Mouse (Mus musculus): ENCODE measurements around the gene Hist2h2be. TPM values are rescaled to one million over a fixed set of nuclear protein-coding genes. Genes with fewer than 3 reads are reported as not detected.

The Hist2h2be gene
- polyA plus RNA-seq, 1 experiment from 2014 or later: 7.2 TPM

DNA sequence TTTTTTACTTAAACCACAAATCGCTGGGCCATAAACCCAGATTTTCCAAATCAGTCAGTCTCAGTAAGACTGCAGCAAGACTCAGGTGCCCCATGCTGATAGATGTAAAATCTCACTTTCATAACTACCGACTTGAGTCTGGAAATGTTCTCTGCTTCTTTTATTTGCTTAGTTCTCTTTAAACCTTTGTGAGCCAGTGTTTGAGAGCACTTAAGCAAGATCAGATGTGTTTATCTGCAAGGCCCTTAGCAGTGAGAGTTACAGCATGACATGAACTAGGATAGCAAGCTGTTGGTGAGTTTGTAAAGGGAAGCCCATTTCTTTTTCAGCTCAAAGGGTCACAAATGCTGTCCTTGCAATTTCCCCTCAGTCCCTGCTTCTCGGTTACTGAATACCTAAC lies 36.3 kb downstream of the Hist2h2be start:
- Histone ChIP-seq H3K27me3 (ENCODE audit: control insufficient read depth, insufficient read depth, low read length) (no peaks in the 10 kb centered on the region), H3K4me2 (ENCODE audit: low read depth, severe bottlenecking) (no peak overlapping the region), H3K4me3 (ENCODE audit: low read depth, low read length) (no peak overlapping the region), H3K9me3 (ENCODE audit: control insufficient read depth, low read length) (no peaks in the 10 kb centered on the region), H3K9ac (ENCODE audit: low read length) (no peak overlapping the region), H3K27ac (replicated peaks; ENCODE audit: low read depth, low read length) (no peak overlapping the region), H3K36me3 (ENCODE audit: control insufficient read depth, insufficient read depth, low read length) (no peaks in the 10 kb centered on the region), H3K4me1 (ENCODE audit: control insufficient read depth, insufficient read depth, low read length) (peaks cover 7% of the 10 kb centered on the region; the same call in 1 of the 2 replicates)
- ATAC-seq (ENCODE audit: insufficient number of reproducible peaks, low FRiP score, low TSS enrichment, low read depth) (no peak), DNase-seq (ENCODE audit: low spot score) (no peak)
- WGBS: 71% methylated on average over 3 of the region's 3 CpGs

DNA sequence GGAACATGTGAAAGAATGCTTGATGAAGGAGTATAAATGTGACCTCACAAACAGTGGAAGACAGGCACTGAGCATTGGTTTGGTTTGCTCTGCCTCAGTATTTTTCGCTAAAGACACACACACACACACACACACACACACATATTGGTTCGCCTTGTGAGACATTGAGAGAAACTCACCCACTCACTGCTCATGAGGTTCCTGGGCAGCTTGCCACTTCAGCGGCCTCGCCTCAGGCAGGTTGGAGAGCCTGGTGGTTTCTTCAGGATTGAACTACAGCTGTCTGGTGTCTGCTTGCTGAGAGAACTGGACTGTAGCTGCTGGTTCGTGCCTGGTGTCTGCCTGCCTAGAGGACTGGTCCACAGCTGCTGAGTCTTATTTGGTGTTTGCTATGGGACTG lies 39.3 kb downstream of the Hist2h2be start:
- no peak for DNase-seq (ENCODE audit: low spot score)
- Histone ChIP-seq H3K27me3 (ENCODE audit: control insufficient read depth, insufficient read depth, low read length) (no peaks in the 10 kb centered on the region), H3K4me2 (ENCODE audit: low read depth, severe bottlenecking) (no peak overlapping the region), H3K4me1 (ENCODE audit: control insufficient read depth, insufficient read depth, low read length) (peaks cover 11% of the 10 kb centered on the region), H3K9me3 (ENCODE audit: control insufficient read depth, low read length) (no peaks in the 10 kb centered on the region), H3K9ac (ENCODE audit: low read length) (no peak overlapping the region), H3K27ac (replicated peaks; ENCODE audit: low read depth, low read length) (no peak overlapping the region), H3K4me3 (ENCODE audit: low read depth, low read length) (no peak overlapping the region), H3K36me3 (ENCODE audit: control insufficient read depth, insufficient read depth, low read length) (no peaks in the 10 kb centered on the region)
- ATAC-seq (ENCODE audit: insufficient number of reproducible peaks, low FRiP score, low TSS enrichment, low read depth): no peak
- WGBS: 90% methylated on average over 5 of the region's 5 CpGs

DNA sequence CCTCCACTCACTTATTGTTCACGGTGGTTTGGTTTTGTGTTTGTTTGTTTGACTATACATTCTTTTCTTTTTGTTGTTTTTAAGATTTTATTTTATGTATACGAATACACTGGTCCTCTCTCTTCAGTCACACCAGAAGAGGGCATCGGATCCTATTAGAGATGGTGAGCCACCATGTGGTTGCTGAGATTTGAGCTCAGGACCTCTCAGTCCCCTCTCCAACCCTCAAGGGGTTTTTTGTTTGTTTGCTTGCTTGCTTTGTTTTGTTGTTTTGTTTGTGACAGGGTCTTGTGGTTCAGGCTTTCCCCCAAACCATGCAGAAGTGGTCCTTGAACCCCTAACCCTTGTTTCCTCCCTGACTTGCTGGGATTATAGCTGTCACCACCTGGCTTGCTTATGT lies 40.7 kb downstream of the Hist2h2be start:
- DNase-seq (ENCODE audit: low spot score) (no peak), ATAC-seq (ENCODE audit: insufficient number of reproducible peaks, low FRiP score, low TSS enrichment, low read depth) (no peak)
- H3K9me3 ChIP-seq (ENCODE audit: control insufficient read depth, low read length): no peaks in the 10 kb centered on the region
- H3K4me1 ChIP-seq (ENCODE audit: control insufficient read depth, insufficient read depth, low read length): peaks cover 11% of the 10 kb centered on the region
- peak overlapping the region; percentile 77; the same call in 1 of the 2 replicates for H3K9ac ChIP-seq (ENCODE audit: low read length)
- 0 out of 2 replicates have a peak overlapping the region, but pooled peaks have one; percentile 50 for H3K4me3 ChIP-seq (ENCODE audit: low read depth, low read length)
- peak overlapping the region; percentile 99 for H3K27ac ChIP-seq (replicated peaks; ENCODE audit: low read depth, low read length)
- peak overlapping the region; percentile 83 for H3K4me2 ChIP-seq (ENCODE audit: low read depth, severe bottlenecking)
- no peaks in the 10 kb centered on the region for H3K36me3 ChIP-seq (ENCODE audit: control insufficient read depth, insufficient read depth, low read length)
- 62% methylated on average over 3 of the region's 3 CpGs for WGBS
- H3K27me3 ChIP-seq (ENCODE audit: control insufficient read depth, insufficient read depth, low read length): no peaks in the 10 kb centered on the region

DNA sequence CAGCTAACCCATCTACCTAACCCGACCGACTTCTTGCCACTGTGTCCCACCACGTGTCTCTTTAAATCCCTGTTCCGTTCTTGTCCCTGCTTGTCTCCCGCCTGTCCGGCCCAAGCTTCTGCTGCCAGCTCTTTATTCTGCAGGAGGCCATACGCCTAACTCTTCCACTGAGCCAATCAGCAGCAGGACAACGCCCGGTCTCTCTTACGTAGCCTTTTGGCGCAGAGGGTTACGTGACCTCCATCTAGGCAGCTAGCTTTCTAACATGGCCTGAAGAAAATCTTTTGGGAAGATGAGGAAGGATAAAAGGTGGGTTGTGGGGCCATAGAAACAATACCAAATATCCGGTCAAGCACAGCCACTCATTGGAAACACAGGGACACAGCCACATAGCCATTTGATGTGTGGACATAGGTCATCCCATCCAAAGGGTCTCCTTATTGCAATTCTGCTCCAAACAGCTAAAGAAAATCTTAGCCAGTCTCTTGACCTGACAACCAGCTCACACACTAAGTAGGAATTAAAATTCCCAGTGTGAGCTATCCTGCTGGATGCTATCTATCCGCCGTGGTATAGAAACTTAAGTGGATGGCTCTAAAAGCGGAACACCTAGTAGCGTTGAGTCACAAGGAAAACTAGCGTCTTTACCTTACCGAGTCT lies 41.4 kb downstream of the Hist2h2be start:
- Histone ChIP-seq H3K27me3 (ENCODE audit: control insufficient read depth, insufficient read depth, low read length) (no peaks in the 10 kb centered on the region), H3K36me3 (ENCODE audit: control insufficient read depth, insufficient read depth, low read length) (no peaks in the 10 kb centered on the region), H3K9ac (ENCODE audit: low read length) (peak overlapping the region; percentile 77), H3K4me2 (ENCODE audit: low read depth, severe bottlenecking) (peak overlapping the region; percentile 83), H3K27ac (replicated peaks; ENCODE audit: low read depth, low read length) (peak overlapping the region; percentile 99), H3K4me3 (ENCODE audit: low read depth, low read length) (peak overlapping the region; percentile 50), H3K4me1 (ENCODE audit: control insufficient read depth, insufficient read depth, low read length) (peaks cover 14% of the 10 kb centered on the region), H3K9me3 (ENCODE audit: control insufficient read depth, low read length) (no peaks in the 10 kb centered on the region)
- under 1% methylated on average over 19 of the region's 19 CpGs for WGBS
- DNase-seq (ENCODE audit: low spot score): peak; percentile 78
- peak; percentile 76 for ATAC-seq (ENCODE audit: insufficient number of reproducible peaks, low FRiP score, low TSS enrichment, low read depth)

DNA sequence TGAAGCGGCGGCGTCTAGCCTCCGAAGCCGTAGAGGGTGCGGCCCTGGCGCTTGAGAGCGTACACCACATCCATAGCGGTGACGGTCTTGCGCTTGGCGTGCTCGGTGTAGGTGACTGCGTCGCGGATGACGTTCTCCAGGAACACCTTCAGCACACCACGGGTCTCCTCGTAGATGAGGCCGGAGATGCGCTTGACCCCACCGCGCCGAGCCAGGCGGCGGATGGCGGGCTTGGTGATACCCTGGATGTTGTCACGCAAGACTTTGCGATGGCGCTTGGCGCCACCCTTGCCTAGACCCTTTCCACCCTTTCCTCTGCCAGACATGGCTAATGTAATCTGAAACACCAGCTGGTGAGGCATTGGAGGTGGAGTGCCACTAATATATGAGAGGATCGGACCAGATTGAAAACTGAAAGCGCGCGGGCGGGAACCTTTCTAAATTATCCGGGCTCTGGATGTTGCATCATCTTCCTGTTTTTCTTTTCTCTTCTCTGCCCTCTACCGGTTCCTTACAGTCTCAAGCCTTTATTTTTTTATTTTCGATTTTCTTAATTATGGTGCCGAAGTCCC lies 42.1 kb downstream of the Hist2h2be start, which contains the start of gene Hist2h4:
TSS of gene Hist2h4 (minus strand) at position 333 of the 572 bp plus-strand sequence.
- H3K27ac ChIP-seq (replicated peaks; ENCODE audit: low read depth, low read length): peak within 1 kb of the TSS; percentile 99
- ATAC-seq (ENCODE audit: insufficient number of reproducible peaks, low FRiP score, low TSS enrichment, low read depth) (peak; percentile 82), DNase-seq (ENCODE audit: low spot score) (peak; percentile 98)
- H3K36me3 ChIP-seq (ENCODE audit: control insufficient read depth, insufficient read depth, low read length): no peaks in the 10 kb centered on the region
- peak within 1 kb of the TSS; percentile 50 for H3K4me3 ChIP-seq (ENCODE audit: low read depth, low read length)
- peak within 1 kb of the TSS; percentile 83 for H3K4me2 ChIP-seq (ENCODE audit: low read depth, severe bottlenecking)
- H3K4me1 ChIP-seq (ENCODE audit: control insufficient read depth, insufficient read depth, low read length): peaks cover 15% of the 10 kb centered on the region
- H3K9me3 ChIP-seq (ENCODE audit: control insufficient read depth, low read length): no peaks in the 10 kb centered on the region
- H3K9ac ChIP-seq (ENCODE audit: low read length): peak within 1 kb of the TSS; percentile 77
- H3K27me3 ChIP-seq (ENCODE audit: control insufficient read depth, insufficient read depth, low read length): no peaks in the 10 kb centered on the region
- under 1% methylated on average over 40 of the region's 40 CpGs for WGBS

DNA sequence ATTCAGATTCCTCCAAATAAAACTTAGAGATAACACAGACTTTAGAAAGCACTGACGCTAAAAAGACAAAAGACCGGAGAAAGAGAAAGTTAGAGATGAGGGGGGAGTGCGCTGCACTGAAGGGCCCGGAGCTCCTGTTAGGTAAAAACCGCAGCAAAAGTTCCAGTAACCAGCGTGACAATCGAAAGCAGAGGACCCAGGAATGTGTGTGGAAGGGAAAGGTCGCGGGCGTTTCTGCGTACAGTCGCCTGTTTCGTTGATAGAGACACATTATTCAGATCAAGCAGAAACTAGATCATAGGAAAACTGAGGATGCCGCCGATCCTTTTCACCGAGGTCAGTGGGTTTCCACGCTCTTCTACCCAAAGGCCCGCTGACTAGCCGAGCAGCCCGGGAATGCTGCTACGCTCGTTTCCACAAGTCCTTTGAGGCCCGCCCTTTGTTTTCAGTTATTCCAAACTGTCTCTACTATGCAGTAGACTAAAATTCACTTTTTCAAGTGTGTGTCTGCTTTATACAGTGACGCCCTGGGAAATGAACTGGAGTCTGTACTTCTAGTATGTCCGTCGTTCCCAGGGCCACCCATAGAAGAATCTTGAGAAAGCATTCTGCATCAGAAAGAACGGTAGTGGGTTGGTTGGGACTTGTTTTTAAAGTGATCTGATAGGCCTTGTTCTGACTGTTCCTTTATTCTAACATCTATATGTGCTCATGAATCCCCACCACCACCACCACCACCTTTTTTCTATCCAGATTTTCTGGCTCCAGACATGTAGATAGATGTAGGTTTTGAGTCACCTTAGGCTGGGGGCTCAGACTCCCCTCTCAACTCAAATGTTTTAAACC lies 42.9 kb downstream of the Hist2h2be start:
- 14% methylated on average over 27 of the region's 27 CpGs for WGBS

DNA sequence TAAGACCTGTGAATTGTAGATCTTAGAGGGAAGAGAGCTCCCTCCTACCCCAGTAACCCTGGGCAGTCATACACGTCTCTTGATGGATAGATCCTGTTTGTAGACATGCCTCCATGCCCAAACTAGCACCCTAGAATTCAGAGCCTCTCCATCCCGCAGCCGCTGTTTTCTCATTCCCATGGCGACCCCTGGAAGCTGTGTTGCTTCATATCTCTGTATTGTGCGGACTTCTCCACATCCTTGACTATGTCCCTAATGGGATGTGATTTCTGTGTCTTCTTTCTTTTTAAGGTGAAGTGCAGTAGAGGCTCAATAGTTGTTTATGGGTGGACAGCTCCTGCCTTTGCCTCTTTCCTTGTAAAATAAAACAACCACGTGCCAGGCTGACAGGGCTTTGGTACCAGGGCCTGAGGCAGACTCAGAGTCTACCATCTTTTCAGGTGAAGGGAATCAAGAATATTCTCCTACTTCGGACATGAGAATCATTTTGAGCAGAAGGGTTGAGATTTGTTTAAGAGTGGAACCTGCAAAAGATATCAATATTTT lies 43.6 kb downstream of the Hist2h2be start:
- H3K27ac ChIP-seq (replicated peaks; ENCODE audit: low read depth, low read length): peak overlapping the region; percentile 99
- no peak overlapping the region for H3K4me3 ChIP-seq (ENCODE audit: low read depth, low read length)
- no peaks in the 10 kb centered on the region for H3K36me3 ChIP-seq (ENCODE audit: control insufficient read depth, insufficient read depth, low read length)
- H3K4me1 ChIP-seq (ENCODE audit: control insufficient read depth, insufficient read depth, low read length): peaks cover 17% of the 10 kb centered on the region
- ATAC-seq (ENCODE audit: insufficient number of reproducible peaks, low FRiP score, low TSS enrichment, low read depth) (no peak), DNase-seq (ENCODE audit: low spot score) (peak; percentile 31)
- H3K9ac ChIP-seq (ENCODE audit: low read length): no peak overlapping the region; the same call in 1 of the 2 replicates
- H3K27me3 ChIP-seq (ENCODE audit: control insufficient read depth, insufficient read depth, low read length): no peaks in the 10 kb centered on the region
- H3K9me3 ChIP-seq (ENCODE audit: control insufficient read depth, low read length): no peaks in the 10 kb centered on the region
- WGBS: 78% methylated on average over 7 of the region's 7 CpGs
- H3K4me2 ChIP-seq (ENCODE audit: low read depth, severe bottlenecking): peak overlapping the region; percentile 83; the same call in 1 of the 2 replicates

More for the DNA sequence above, 42.9 kb downstream of the Hist2h2be start:
- no peaks in the 10 kb centered on the region for H3K9me3 ChIP-seq (ENCODE audit: control insufficient read depth, low read length)
- H3K36me3 ChIP-seq (ENCODE audit: control insufficient read depth, insufficient read depth, low read length): no peaks in the 10 kb centered on the region
- peak overlapping the region; percentile 99 for H3K27ac ChIP-seq (replicated peaks; ENCODE audit: low read depth, low read length)
- no peaks in the 10 kb centered on the region for H3K27me3 ChIP-seq (ENCODE audit: control insufficient read depth, insufficient read depth, low read length)
- H3K4me2 ChIP-seq (ENCODE audit: low read depth, severe bottlenecking): peak overlapping the region; percentile 83
- peaks cover 17% of the 10 kb centered on the region for H3K4me1 ChIP-seq (ENCODE audit: control insufficient read depth, insufficient read depth, low read length)
- no peak for ATAC-seq (ENCODE audit: insufficient number of reproducible peaks, low FRiP score, low TSS enrichment, low read depth)
- peak overlapping the region; percentile 66 for H3K9ac ChIP-seq (ENCODE audit: low read length)
- peak; percentile 75 for DNase-seq (ENCODE audit: low spot score)
- H3K4me3 ChIP-seq (ENCODE audit: low read depth, low read length): peak overlapping the region; percentile 30

DNA sequence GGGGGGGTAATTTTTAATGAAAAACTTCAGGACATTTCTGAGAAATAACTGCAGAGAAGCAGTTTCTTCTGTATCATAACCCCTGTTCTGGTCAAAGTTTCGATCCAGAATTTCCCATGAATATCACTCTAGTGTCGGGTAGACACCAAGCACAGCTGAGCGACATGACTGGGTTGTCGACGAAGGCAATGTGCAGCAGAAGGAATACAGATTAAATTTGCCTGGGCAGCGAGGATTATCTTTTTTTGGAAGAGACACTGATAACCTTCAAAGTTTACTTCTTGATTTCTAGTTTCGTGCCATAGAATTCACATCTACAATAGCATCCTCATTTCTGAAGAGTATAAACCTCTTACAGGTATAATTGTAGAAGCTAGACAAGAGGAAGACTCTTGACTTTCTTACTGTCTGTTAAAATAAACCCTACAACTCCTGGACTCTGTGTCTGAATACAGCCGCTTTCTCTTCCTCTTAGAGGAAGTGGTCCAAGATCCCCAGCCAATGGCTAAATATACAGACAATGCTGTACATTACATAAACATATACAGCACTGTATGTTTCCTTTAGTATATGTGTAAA lies 45.3 kb downstream of the Hist2h2be start:
- no peaks in the 10 kb centered on the region for H3K27me3 ChIP-seq (ENCODE audit: control insufficient read depth, insufficient read depth, low read length)
- DNase-seq (ENCODE audit: low spot score): no peak
- no peak overlapping the region for H3K27ac ChIP-seq (replicated peaks; ENCODE audit: low read depth, low read length)
- peaks cover 17% of the 10 kb centered on the region for H3K4me1 ChIP-seq (ENCODE audit: control insufficient read depth, insufficient read depth, low read length)
- no peak for ATAC-seq (ENCODE audit: insufficient number of reproducible peaks, low FRiP score, low TSS enrichment, low read depth)
- H3K36me3 ChIP-seq (ENCODE audit: control insufficient read depth, insufficient read depth, low read length): no peaks in the 10 kb centered on the region
- 93% methylated on average over 8 of the region's 8 CpGs for WGBS
- H3K9ac ChIP-seq (ENCODE audit: low read length): no peak overlapping the region
- no peak overlapping the region for H3K4me2 ChIP-seq (ENCODE audit: low read depth, severe bottlenecking)
- no peak overlapping the region for H3K4me3 ChIP-seq (ENCODE audit: low read depth, low read length)
- H3K9me3 ChIP-seq (ENCODE audit: control insufficient read depth, low read length): no peaks in the 10 kb centered on the region

Measured in limb, embryonic 11.5 days (tissue).